Comparison of ENCODE assay signal across 17 mouse cellular contexts in genomic region chr5:117271945-117272344, GRCm38 (mm10). TPM values are rescaled to one million over a fixed set of nuclear protein-coding genes. Genes with fewer than 3 reads are reported as not detected.
DNase-seq lines count a peak whose midpoint lies in the region; ATAC-seq and TF ChIP-seq lines count a peak whose summit lies in the region.
"Had no signal": no experiment of that assay in that cellular context is flagged by ENCODE, and none has a peak within 500 bp of the region (broad histone marks: within the 10 kb centered on the region; RNA-seq: fewer than 3 reads in every experiment).

No protein-coding gene starts in this region.

- no peak for ATAC-seq in inflammation-experienced regulatory T-cells, adult 6 months
- ATAC-seq: CD4-positive, CD25-positive, alpha-beta regulatory T cell, adult 4 months; intestine, embryonic 15.5 days; midbrain, embryonic 13.5 days had no signal

- H3K27ac ChIP-seq in layer of hippocampus, adult 2 months = peak overlapping the region; percentile 67
- H3K27ac ChIP-seq: embryonic facial prominence, embryonic 10.5 days; hindbrain, embryonic 10.5 days; intestine, embryonic 15.5 days; macrophage; midbrain, embryonic 13.5 days had no signal

- no peak for TF ChIP-seq CTCF in layer of hippocampus, adult 2 months (conservative IDR thresholded peaks at IDR 0.05)

- intact Hi-C loops in left cerebral cortex, postnatal 14 days (cut with DNase I) = no loop called here

- no peak overlapping the region for H3K4me3 ChIP-seq in layer of hippocampus, adult 2 months
- H3K4me3 ChIP-seq: embryonic facial prominence, embryonic 10.5 days; erythroblast, embryonic 14.5 days; hindbrain, embryonic 10.5 days; intestine, embryonic 15.5 days; midbrain, embryonic 13.5 days; myocyte had no signal

- DNase-seq in right cerebral cortex, adult 18-20 months = peak; percentile 87
- DNase-seq in right cerebral cortex, postnatal 4 days = no peak
- DNase-seq in layer of hippocampus, adult 2 months (ENCODE audit: low spot score in 2 of 2) = peak; percentile 55 to 80
- peak; percentile 76 to 81 for DNase-seq in left cerebral cortex, postnatal 14 days (ENCODE audit: low spot score in 2 of 2)
- DNase-seq in adrenal gland, postnatal 25 days = no peak
- no peak for DNase-seq in urinary bladder, postnatal 25 days (ENCODE audit: low spot score)
- DNase-seq: adrenal gland, postnatal 14 days; lung, embryonic 14.5 days had no signal

RNA-seq across cellular contexts. Expression of gene Pebp1, which starts 15.5 kb away (rescaled TPM):
- 100 to 1,000 TPM; 696 to 743 TPM for total RNA-seq in layer of hippocampus, adult 2 months (2021)
- 100 to 1,000 TPM; 801 to 831 TPM for total RNA-seq in left cerebral cortex, postnatal 14 days (2021)
- 1,140 and 1,281 TPM in 2 replicates for total RNA-seq in adrenal gland, postnatal 25 days (2021)
- polyA plus RNA-seq in inflammation-experienced regulatory T-cells, adult 6 months (2017; shearing (Covaris generic)) = 100 to 1,000 TPM; 125 to 143 (median 133) TPM

RNA-seq across cellular contexts. Expression of gene Vsig10, which starts 46.9 kb away (rescaled TPM):
- 1 to 10 TPM; 1.5 to 2.1 TPM for total RNA-seq in layer of hippocampus, adult 2 months (2021)
- total RNA-seq in left cerebral cortex, postnatal 14 days (2021) = 1 to 10 TPM; 2.9 to 3.0 TPM
- 18.2 and 34.2 TPM in 2 replicates for total RNA-seq in adrenal gland, postnatal 25 days (2021)
- polyA plus RNA-seq in inflammation-experienced regulatory T-cells, adult 6 months (2017; shearing (Covaris generic)) = 1 to 10 TPM; 4.1 to 7.8 (median 5.7) TPM
- polyA plus RNA-seq: erythroblast, embryonic 14.5 days had no signal

Comparison
In these comparisons a context has a peak if more than half of its experiments do, and no peak if none do; other contexts are left out.
1. DNase-seq: peak in right cerebral cortex, adult 18-20 months (single experiment), layer of hippocampus, adult 2 months (2 of 2) and left cerebral cortex, postnatal 14 days (2 of 2); none in right cerebral cortex, postnatal 4 days (single experiment), adrenal gland, postnatal 25 days (single experiment) and urinary bladder, postnatal 25 days (single experiment).